Mouse (Mus musculus): ENCODE measurements around the gene Atp8b2. TPM values are rescaled to one million over a fixed set of nuclear protein-coding genes. Genes with fewer than 3 reads are reported as not detected.
A peak's percentile ranks its signal among the peaks of the same experiment; 100 is the strongest.

Gene Atp8b2
- polyA plus RNA-seq, 1 experiment from 2014 or later, result 13.4 TPM

DNA sequence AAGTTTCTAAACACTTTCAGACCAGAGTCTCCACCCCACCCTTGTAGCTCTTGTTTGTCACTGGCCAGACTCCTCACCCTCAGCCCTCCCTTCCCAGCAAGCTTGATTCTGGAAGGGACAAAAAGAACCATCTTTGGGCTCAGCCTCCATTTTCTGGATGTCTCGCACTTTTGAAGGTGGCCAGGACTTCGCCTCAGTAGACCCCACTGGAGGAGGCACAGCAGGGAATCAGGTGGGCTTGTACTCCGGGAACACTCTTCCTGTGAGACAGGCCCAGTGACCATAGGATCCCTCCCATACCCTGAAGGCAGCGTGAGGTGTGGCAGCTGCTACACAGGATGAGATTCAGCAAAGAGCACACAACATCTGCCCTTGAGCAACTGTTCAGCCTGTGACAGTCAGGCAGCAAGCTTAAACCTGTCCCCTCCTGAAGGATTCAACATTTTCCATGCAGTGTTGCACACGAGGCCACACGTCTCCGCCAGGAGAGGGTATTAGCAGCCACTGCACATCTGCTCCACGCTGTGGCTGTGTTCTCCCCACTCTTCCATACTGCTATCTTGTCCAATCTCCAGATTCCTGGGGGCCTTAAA, 66.0 kb downstream of the Atp8b2 start:
- no peaks in the 10 kb centered on the region for H3K27me3 ChIP-seq (replicated peaks)
- no peak for ATAC-seq (ENCODE audit: insufficient read depth, low FRiP score, low read depth)
- H3K9me3 ChIP-seq, result no peaks in the 10 kb centered on the region
- H3K4me3 ChIP-seq (replicated peaks), result no peak overlapping the region
- no peak overlapping the region for H3K9ac ChIP-seq
- no peaks in the 10 kb centered on the region for H3K36me3 ChIP-seq
- H3K4me2 ChIP-seq, result no peak overlapping the region
- H3K27ac ChIP-seq, result no peak overlapping the region; the same call in 1 of the 2 replicates
- 64% methylated on average over 8 of the region's 8 CpGs for WGBS
- peaks cover 8% of the 10 kb centered on the region for H3K4me1 ChIP-seq

DNA sequence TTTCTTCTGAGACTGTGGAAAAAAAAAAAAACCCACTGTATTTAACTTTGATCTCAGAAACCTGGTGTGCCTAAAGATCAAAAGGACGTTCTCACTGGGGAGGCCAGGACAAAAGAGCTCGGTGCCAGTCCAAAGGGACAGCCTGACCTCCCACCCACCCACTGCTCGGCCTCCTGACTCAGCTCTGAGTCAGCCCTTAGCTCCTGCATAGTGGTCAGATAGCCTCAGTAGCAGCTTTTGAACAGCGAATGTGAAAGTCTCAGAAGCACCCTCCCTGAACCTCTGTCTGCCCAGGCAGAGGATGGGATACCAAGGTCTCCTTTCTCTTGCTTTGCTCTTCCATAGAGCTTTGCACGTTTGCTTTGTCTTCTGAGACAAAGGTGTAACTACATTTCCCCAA, 66.7 kb downstream of the Atp8b2 start:
- peaks cover 8% of the 10 kb centered on the region for H3K4me1 ChIP-seq

DNA sequence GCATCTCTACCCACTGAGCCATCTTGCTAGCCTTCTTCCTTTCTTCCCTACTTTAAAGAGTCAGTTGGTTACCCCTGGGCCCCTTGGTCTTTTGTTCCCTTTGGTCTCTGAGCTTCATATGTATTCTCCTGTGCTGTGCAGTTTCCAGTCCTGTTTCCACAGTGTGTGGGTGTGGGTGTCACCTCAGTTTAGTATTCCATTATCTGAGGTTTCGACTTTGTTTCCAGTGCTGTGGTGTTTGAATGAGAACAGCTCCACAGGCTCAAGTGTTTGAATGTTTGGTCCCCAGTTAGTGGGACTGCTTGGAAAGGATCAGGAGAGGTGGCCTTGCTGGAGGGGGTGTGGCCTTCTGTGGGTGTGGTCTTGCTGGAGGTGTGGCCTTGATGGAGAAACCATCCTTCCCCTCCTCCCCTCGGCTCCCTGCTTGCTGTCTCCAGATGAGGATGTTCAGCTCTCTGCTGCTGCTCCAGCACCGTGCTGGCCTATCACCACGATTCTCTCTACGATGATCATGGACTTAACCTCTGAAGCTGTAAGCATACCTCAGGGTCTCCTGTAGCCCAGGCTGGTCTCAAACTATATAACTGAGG, 70.7 kb downstream of the Atp8b2 start:
- 87% methylated on average over 5 of the region's 5 CpGs for WGBS

More for the DNA sequence above, 66.7 kb downstream of the Atp8b2 start:
- no peak for ATAC-seq (ENCODE audit: insufficient read depth, low FRiP score, low read depth)
- Histone ChIP-seq H3K4me2 (no peak overlapping the region), H3K27ac (peak overlapping the region; percentile 42), H3K9me3 (no peaks in the 10 kb centered on the region), H3K36me3 (no peaks in the 10 kb centered on the region), H3K27me3 (replicated peaks) (no peaks in the 10 kb centered on the region), H3K4me3 (replicated peaks) (no peak overlapping the region), H3K9ac (no peak overlapping the region)
- WGBS, result 37% methylated on average over 5 of the region's 5 CpGs

DNA sequence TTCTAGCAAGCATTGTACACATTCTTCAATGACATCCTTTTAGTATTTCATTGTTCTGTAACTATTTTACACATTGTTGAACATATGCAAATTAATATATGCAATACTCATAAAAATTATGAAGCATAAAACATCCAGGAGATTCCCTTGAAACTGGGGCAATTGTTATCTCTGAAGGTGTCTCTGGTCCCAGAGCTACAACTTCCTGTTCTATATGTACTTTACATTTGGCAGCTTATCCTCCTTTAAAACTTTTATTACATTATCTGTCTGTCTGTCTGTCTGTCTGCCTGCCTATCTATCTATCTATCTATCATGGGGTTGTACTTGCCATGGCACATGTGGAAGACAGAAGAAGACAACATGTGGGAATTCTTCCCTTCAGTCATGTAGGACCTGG, 71.6 kb downstream of the Atp8b2 start:
- H3K4me3 ChIP-seq (replicated peaks), result no peak overlapping the region
- no peak for ATAC-seq (ENCODE audit: insufficient read depth, low FRiP score, low read depth)
- no peak overlapping the region for H3K9ac ChIP-seq

More for the DNA sequence above, 70.7 kb downstream of the Atp8b2 start:
- H3K9me3 ChIP-seq, result no peaks in the 10 kb centered on the region
- no peaks in the 10 kb centered on the region for H3K36me3 ChIP-seq
- H3K4me3 ChIP-seq (replicated peaks), result no peak overlapping the region
- no peaks in the 10 kb centered on the region for H3K4me1 ChIP-seq
- no peaks in the 10 kb centered on the region for H3K27me3 ChIP-seq (replicated peaks)
- ATAC-seq (ENCODE audit: insufficient read depth, low FRiP score, low read depth), result no peak
- no peak overlapping the region for H3K9ac ChIP-seq
- H3K4me2 ChIP-seq, result no peak overlapping the region
- no peak overlapping the region for H3K27ac ChIP-seq

DNA sequence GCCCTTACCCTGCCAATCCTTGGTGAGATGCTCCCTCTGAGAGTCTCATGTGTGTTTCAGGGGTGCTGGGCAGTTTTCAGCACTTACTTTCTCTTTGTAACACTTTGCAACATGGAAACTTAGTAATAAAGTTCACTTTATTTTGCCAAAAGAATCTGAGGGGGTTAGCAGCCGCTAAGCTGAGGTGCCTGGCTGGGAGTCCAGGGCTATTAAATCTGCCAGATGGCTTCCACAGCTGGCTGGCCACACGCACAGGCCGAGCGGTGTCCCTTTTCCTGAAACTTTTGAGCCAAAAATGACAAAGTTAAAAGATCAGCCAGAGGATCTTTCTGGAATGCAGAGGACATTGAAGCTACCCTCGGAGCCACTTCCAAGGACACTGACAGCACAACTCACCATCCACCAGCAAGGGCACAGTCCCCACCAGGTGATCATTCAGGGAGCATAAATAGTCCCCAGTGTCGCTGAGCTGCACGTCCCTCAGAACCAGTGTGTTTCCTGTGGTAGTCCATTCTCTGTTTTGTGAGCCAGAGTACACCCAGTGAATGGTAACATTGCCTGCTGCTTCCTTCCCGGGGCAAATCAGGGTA, 73.4 kb downstream of the Atp8b2 start:
- Histone ChIP-seq H3K9ac (no peak overlapping the region), H3K4me3 (replicated peaks) (no peak overlapping the region), H3K36me3 (no peaks in the 10 kb centered on the region), H3K27ac (no peak overlapping the region), H3K27me3 (replicated peaks) (no peaks in the 10 kb centered on the region), H3K4me1 (0 out of 2 replicates have a peak, but pooled peaks cover 5% of the 10 kb centered on the region), H3K9me3 (no peaks in the 10 kb centered on the region), H3K4me2 (no peak overlapping the region)
- 64% methylated on average over 8 of the region's 8 CpGs for WGBS
- no peak for ATAC-seq (ENCODE audit: insufficient read depth, low FRiP score, low read depth)

More for the DNA sequence above, 71.6 kb downstream of the Atp8b2 start:
- 0 out of 2 replicates have a peak, but pooled peaks cover 5% of the 10 kb centered on the region for H3K4me1 ChIP-seq
- H3K4me2 ChIP-seq, result no peak overlapping the region
- no peaks in the 10 kb centered on the region for H3K9me3 ChIP-seq
- H3K27me3 ChIP-seq (replicated peaks), result no peaks in the 10 kb centered on the region
- H3K36me3 ChIP-seq, result no peaks in the 10 kb centered on the region
- no peak overlapping the region for H3K27ac ChIP-seq

Small RNA genes within 50 kb of the gene (microRNA-seq; reads per million reads assigned to microRNA genes)
- gene Mir7669, result 0.77 reads per million

Other genes with a start within 250 kb of the Atp8b2 start
- gene Adar, start 248.5 kb downstream of the Atp8b2 start, polyA plus RNA-seq (2015; fragmentation: Nextera tagmentation; extraction: Ambion mirVana), result 10.3 and 13.3 TPM in 2 replicates
- gene Chrnb2, start 198.9 kb downstream of the Atp8b2 start, polyA plus RNA-seq (2015; fragmentation: Nextera tagmentation; extraction: Ambion mirVana), result 1.4 and 1.6 TPM in 2 replicates
- gene Ube2q1, start 189.9 kb downstream of the Atp8b2 start, polyA plus RNA-seq (2015; fragmentation: Nextera tagmentation; extraction: Ambion mirVana), result 11.2 and 11.7 TPM in 2 replicates
- 3.6 and 3.7 TPM in 2 replicates for gene She, start 132.1 kb downstream of the Atp8b2 start, polyA plus RNA-seq (2015; fragmentation: Nextera tagmentation; extraction: Ambion mirVana)
- 3.2 TPM in 2 replicates for gene Il6ra, start 50.3 kb downstream of the Atp8b2 start, polyA plus RNA-seq (2015; fragmentation: Nextera tagmentation; extraction: Ambion mirVana)
- 122 and 135 TPM in 2 replicates for gene Hax1, start 35.3 kb upstream of the Atp8b2 start, polyA plus RNA-seq (2015; fragmentation: Nextera tagmentation; extraction: Ambion mirVana)
- 163 and 166 TPM in 2 replicates for gene 4933434E20Rik, start 88.1 kb upstream of the Atp8b2 start, polyA plus RNA-seq (2015; fragmentation: Nextera tagmentation; extraction: Ambion mirVana)
- gene Ubap2l, start 89.1 kb upstream of the Atp8b2 start, polyA plus RNA-seq (2015; fragmentation: Nextera tagmentation; extraction: Ambion mirVana), result 170 and 189 TPM in 2 replicates
- 505 and 543 TPM in 2 replicates for gene Tpm3, start 109.1 kb upstream of the Atp8b2 start, polyA plus RNA-seq (2015; fragmentation: Nextera tagmentation; extraction: Ambion mirVana)
- 0.19 and 0.27 TPM in 2 replicates for gene Nup210l, start 140.6 kb upstream of the Atp8b2 start, polyA plus RNA-seq (2015; fragmentation: Nextera tagmentation; extraction: Ambion mirVana)

All from stomach, embryonic 15.5 days (tissue).